Mouse (Mus musculus) left cerebral cortex, postnatal 4 days (tissue): ENCODE data around the gene Gys2. TPM values are rescaled to one million over a fixed set of nuclear protein-coding genes. Genes with fewer than 3 reads are reported as not detected.

Source experiments
- DNase-seq: peaks from one replicate; pipeline ENCODE4 v3.0.0-alpha.2; 2022
- intact Hi-C: fragments of 180-260 bp; cut with DNase I; formaldehyde crosslinking; loops from one replicate; pipeline ENCODE4 v1.15.1; 2025
- total RNA-seq, 2 experiments: library from RNA; stranded (reverse); gene quantifications; 2 replicates each; pipeline ENCODE4 v1.2.3; 2021

Gys2 gene
- total RNA-seq, 2 experiments from 2014 or later = not detected

GRCm38 (mm10) chr6:142459017-142459678 is 13.8 kb downstream of the Gys2 start:
- intact Hi-C loops = no loop called here
- no peak for DNase-seq

- no peak for DNase-seq
- intact Hi-C loops = no loop called here
Measured at GRCm38 (mm10) chr6:142458010-142458409, 14.9 kb downstream of the Gys2 start.

DNA sequence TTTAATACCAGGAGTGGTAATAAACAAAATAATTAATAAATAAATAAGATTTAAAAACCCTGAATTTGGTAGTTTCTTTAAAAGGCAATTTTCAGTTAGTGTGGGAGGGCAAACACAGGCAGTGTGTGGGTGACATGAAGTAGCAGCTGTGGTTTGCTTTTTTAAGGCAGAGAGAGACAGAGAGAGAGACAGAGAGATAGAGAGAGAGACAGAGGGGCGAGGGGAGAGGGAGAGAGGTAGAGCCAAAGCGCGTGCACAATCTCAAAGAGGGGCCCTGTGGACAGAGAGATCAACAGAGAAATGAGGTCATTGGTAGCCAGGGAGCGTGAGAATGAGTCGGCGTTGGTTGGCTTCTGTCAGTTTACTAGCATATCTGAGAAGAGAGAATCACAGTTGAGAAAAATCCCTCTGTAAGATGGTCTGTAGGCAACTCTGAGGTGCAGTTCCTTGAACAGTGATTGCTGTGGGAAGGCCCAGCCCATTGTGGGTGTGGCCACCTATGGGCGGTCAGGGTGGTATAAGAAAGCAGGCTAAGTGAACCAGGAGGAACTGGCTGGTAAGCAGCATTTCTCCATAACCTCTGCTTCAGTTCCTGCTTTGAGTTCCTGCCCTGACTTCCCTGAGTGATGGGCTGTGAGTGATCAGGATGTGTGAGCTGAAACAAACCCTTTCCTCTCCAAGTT is 17.5 kb downstream of the Gys2 start:
- DNase-seq = no peak
- intact Hi-C loops = no loop called here

- intact Hi-C loops = no loop called here
- DNase-seq = no peak
Measured at GRCm38 (mm10) chr6:142453311-142453710, 19.6 kb downstream of the Gys2 start.

DNA sequence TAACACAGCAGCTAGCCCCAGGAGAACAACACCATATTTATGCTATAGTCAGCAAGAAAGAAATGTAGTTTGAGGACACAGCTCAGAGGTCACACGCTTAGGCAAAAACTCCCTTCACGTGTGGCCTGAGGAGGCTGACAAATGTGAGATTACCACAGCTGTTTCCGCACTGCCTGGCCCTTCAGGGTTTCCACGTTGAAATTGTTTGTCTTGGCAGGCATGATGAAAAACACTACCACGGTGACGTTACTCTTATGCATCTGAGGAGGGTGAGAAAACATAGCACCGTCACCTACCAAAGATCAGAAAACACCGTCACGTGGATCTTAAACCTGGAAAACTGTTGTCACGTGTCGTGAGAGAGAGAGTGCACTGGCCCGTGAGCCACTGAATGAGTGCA is 21.5 kb downstream of the Gys2 start:
- DNase-seq = no peak
- intact Hi-C loops = no loop called here

GRCm38 (mm10) chr6:142429072-142429471 is 43.8 kb downstream of the Gys2 start:
- intact Hi-C loops = no loop called here
- no peak for DNase-seq

GRCm38 (mm10) chr6:142424976-142425375 is 47.9 kb downstream of the Gys2 start:
- intact Hi-C loops = no loop called here
- DNase-seq = no peak

- intact Hi-C loops = no loop called here
- DNase-seq = no peak
Measured at GRCm38 (mm10) chr6:142414597-142414996, 58.3 kb downstream of the Gys2 start.

DNA sequence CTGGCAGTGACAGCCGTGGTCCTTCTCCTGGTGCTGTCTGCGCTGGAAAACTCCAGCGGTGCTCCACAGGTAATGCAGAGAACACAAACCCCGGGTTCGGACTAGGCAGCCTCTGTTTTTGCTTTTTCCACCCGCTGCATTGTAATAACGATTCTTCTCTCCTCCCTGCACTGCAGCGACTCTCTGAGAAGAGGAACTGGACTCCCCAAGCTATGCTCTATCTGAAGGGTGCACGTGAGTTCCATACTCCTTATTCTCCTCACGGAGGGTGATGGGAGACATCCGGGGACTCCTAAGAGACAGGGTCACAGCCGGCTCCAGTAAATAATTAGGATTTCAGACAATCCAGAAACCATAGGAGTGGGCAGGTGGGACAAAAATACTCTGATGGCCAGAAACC is 59.1 kb downstream of the Gys2 start:
- no peak for DNase-seq
- intact Hi-C loops = no loop called here

GRCm38 (mm10) chr6:142412906-142413491 is 59.9 kb downstream of the Gys2 start, which contains the start of gene Spx:
Gene Spx, plus strand, starts transcription at chr6:142413441.
- intact Hi-C loops = no loop called here
- no peak for DNase-seq

DNA sequence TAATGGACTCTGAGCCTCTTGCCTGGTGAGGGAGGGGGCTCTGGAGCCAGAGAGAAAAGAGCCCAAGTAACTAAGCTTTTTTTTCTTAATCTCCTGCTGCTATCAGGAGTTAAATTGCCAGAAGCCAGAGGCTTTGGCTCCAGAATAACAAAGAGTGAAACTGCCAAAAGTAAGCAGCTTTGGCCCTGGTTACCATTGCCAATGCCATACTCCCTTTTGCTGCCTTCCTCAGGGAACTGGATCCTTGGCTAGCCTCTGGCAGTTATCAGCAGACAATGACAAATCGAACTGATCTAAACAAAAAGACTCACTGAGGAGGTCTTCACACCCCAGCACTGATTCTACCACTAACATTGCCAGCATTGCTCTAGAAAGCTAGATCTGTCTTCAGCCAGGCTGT is 61.8 kb downstream of the Gys2 start:
- peak; percentile 29 for DNase-seq
- intact Hi-C loops = no loop called here

- intact Hi-C loops = no loop called here
Measured at GRCm38 (mm10) chr6:142395756-142396155, 77.2 kb downstream of the Gys2 start.

GRCm38 (mm10) chr6:142394669-142395068 is 78.2 kb downstream of the Gys2 start:
- DNase-seq = peak; percentile 38
- intact Hi-C loops = no loop called here

More at GRCm38 (mm10) chr6:142395756-142396155, 77.2 kb downstream of the Gys2 start:
- DNase-seq = no peak

DNA sequence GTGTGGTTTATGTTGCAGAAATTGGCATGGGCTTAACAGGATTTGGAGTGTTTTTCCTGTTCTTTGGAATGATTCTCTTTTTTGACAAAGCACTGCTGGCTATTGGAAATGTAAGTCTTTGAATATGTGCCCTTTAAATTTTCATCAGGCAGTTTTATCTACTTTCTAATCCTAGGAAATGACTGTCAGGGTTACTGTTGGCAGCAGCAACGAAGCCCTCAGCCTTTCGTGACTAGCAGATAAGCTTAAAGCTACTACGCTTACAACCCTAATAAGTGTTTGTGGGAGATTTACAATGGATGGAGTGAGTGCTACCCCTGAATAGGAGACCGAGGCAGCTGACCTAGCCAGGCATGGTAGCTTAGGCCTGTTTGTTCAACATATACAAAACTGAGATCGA is 80.6 kb downstream of the Gys2 start:
- no peak for DNase-seq
- intact Hi-C loops = no loop called here

- intact Hi-C loops = loop anchor here (5.0 kb wide), 1 partner anchor 118 kb away; the partner anchor contains the start of gene Ldhb
- DNase-seq = no peak
Measured at GRCm38 (mm10) chr6:142389101-142389500, 83.8 kb downstream of the Gys2 start.

DNA sequence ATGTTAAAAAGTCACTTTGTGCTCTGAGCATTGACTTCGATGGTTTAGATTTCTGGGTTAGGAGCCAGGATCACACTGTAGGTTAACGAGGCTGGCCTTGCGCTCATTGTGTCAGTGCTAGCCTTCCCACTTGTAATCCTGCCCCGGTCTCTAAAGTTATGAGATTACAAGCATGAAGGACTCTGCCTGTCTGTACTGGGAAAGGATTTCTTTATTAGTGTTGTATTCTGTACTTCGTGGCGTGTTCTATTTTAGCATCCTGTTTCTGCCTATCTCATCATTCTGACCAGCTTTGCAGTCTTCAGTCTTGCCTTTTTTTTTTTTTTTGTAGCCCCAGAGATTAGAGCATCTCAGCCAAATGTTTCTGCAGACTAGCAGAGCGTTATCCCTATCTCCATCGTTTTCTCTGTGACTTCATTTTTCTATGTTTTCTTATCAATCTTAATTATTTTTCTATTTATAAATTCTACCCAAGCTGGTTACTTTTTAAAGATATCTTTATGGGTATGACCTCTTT is 85.1 kb downstream of the Gys2 start:
- intact Hi-C loops = loop anchor here (5.0 kb wide), 1 partner anchor 119 kb away; the partner anchor contains the start of gene Ldhb
- DNase-seq = no peak

DNA sequence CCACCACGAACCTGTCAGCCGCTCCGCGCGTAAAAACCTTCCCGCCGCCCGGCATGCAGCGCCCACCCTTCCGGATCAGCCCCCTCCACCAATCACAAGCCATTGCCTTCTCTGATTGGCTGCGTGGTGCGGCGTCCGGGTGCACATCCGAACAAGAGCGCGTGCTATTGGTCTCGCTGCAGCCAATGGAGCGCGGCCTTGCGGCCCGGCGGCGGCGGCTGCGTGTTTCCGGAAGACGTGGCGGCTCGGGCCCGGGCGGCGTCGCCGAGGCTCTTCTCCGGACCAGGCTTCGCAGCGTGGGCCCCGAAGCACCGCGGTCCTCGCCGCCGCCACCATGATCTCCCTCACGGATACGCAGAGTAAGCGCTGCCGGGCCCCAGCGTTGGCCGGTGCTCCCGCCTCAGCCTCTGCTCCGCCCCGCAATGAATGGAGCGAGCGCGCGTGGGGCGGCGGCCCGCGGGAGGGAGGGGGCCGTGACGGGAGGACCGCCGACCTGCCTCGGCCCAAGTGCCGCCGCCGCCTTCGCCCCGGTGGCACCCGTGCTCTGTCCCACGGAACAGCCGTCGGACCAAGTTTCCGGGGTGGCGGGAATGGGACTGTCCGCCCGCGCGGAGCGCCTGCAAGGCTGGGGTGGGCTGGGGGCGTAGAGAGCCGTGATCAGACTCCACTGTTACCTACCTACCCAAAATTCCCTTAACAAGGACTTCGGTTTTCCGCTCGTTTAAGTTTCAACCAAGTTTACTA is 85.7 kb downstream of the Gys2 start, which contains the start of the genes Recql and Golt1b:
Gene Recql, minus strand, starts transcription at position 77 of the 744 bp plus-strand sequence.
Gene Golt1b, plus strand, starts transcription at position 211 of the 744 bp plus-strand sequence.
- intact Hi-C loops = loop anchor here (5.0 kb wide), 1 partner anchor 120 kb away; the partner anchor contains the start of gene Ldhb
- DNase-seq = peak; percentile 97

- intact Hi-C loops = loop anchor here (5.0 kb wide), 1 partner anchor 121 kb away; the partner anchor contains the start of gene Ldhb
- DNase-seq = no peak
Measured at GRCm38 (mm10) chr6:142386285-142387010, 86.5 kb downstream of the Gys2 start.

DNA sequence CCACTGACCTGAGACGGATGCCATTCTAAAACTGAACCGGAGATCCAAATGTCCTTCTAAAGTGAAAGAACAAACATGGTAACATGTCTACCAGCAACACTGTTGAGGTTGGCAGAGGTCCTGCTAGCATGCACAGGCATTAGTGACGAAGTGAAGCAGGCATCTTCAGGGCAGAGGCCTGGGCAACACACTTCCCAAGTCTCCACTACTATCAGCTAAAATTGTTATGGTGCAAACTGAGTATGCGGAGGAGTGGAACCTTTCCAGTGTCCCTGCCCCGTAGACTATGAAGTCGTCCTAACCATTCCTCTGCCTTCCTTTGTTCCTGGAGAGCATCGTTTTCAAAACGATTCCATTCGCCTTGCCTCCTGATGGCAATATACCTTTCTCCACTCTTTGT is 88.4 kb downstream of the Gys2 start:
- intact Hi-C loops = no loop called here
- DNase-seq = no peak

DNA sequence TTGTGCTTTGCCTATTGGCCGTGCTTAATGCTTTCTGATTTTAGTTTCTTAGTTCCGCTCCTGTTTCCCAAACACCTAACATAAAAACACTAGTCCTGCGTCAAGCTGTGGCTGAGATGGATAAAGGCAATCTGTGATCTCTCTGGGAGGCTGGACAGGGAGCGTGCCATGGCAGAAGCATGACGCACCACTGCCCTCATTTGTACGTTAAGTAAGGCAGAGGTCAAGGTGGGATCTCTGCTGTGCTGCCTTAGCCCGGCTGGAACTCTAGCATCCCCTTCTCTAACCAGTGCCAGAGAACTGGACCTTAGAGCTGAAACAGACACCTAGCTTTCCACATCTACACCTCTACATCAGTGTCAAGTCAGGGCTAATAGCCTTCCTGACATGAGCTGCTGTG is 91.3 kb downstream of the Gys2 start:
- DNase-seq = no peak
- intact Hi-C loops = no loop called here
